Mouse (Mus musculus) embryo, embryonic 11.5 days (tissue): ENCODE data around the gene Wdr4.
A peak's percentile ranks its signal among the peaks of the same experiment; 100 is the strongest.
"Not testable (repeated sequence)": the region's sequence is repeated elsewhere in the genome, so short reads cannot be mapped to it uniquely, and the experiment has no call there.

Experiments
- DNase-seq: peaks from one replicate; pipeline ENCODE4 v3.0.0-alpha.2; 2012; ENCODE audit warnings: low read depth, low spot score

Wdr4 gene

DNA sequence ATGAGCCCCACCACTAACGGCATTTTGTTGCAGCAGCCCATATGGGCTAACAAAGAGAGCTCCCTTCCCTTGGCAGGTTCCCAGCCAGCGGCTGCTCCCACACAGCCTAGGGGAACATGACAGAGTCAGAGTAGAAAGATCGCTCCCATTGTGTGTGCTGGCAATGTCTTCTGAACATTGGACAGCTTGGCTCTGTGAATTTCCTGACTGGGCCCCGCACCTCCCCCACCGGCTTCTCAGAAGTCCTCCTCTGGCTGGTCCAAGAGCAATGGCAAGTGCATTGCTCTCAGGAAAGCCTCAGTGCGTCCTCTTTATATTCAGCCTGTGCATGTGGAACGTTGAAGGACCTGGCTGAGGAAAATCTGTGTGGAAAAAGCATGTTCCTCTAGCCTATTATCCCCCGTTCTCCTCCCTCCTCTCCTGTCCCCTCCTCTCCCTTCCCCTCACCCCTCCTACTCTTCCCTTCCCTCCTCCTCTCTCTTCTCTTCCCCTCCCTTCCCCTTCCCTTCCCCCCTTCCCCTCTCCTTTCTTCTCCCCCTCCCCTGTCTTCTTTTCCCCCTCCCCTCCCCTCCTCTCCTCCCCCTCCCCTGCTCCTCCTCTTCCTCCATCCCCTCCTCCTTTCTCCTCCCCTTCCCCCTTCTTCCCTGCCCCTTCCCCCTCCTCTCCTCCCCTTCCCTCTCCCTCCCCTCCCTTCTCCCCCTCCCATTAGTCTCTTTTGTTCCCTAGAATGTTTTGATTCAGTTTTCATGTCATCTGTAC is 16.3 kb upstream of the Wdr4 start:
- DNase-seq = no peak

DNA sequence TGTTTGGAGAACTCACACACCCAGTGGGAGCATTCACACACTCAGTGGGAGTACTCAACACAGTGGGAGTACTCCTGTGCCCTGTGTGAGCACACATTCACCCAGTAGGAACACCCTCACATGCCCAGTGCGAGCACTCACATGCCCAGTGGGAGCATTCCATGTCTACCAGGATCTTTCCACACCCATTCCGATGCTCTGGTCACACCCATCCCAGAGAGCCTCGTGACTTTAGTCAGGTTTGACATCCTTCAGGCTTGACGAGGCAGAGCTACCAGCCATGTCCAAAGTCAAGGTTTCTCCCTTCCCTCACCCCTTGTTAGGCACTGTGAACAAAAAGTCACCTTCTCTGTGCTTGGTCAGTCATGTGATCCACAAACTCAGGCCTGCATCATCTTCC is 15.6 kb upstream of the Wdr4 start:
- no peak for DNase-seq

DNA sequence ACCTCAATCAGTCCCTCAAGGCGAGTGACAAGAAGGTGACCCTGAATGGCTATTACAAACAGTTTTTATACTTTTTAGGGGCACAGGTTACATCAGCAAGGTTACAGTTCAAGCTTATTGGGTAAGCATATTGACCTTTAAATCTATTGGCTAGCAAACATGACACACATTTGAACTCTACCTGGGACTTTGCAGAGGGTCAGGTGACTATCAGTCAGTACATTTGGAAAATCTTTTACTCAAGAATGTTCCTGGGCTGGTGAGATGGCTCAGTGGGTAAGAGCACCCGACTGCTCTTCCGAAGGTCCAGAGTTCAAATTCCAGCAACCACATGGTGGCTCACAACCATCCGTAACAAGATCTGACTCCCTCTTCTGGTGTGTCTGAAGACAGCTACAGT is 12.6 kb upstream of the Wdr4 start:
- not testable (repeated sequence) for DNase-seq

DNA sequence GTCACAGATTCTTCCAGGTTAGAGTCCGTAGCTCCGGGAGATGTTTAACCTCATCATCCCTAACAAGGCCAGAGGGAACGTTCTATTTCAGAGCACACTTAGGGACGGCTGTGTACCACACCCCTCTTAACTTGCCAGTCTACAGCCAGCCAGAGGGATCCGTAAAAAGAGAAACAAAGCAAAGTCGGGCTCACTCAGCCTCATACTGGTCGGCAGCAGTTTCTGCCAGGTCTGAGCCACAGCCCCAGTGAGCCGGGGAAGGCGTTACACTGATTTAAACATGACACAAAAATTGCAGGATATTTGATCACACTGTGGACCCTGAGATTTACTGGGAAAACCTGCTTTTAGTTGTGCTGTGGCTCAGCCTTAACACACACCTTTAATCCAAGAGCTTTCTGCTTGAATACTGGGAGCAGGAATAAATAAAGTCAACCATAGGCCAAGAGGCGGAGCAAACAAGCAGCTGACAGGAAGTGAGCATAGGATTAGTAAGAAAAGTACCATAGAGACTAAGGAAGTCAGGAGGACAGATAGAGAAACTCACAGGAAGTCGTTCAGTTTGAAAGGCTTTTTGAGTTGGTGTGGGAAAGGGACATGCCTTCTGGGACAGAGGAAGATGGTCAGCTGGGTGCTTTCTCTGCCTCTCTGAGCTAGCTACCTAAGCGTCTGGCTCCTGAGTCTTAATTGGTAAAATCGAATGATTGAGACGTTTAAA is 11.8 kb upstream of the Wdr4 start:
- DNase-seq = no peak

DNA sequence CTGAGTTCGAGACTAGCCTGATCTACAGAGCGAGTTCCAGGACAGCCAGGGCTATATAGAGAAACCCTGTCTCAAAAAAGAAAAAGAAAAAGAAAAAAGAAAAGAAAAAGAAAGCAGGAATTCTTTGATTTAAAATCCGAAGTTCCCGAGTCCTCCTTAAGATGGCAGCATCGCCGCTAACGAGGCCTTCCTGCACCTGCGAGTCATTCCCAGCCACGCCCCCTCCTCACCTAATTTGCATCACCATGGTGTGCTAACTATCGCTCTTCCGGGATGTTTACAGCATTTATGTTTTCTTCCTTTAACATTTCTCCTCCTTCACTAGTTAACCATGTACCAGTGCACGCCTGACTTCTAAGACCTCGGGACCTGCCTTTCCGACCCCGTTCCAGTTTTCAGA is 9.5 kb upstream of the Wdr4 start:
- DNase-seq = no peak

DNA sequence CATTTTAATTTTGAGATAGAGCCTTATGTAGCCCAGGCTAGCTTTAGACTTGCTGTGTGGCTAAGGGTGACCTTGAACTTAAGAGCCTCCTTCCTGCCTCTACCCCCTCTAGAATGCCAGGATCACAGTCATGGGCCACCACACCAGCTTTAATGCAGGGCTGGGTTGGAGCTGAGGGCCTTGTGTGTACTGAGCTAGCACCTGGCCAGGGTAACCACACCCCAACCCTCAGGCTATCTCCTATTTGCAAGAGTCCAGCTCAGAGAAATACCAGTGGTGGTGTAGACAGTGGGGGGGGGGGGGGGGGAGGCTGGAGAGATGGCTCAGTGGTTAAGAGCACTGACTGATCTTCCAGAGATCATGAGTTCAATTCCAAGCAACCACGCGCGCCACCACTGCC is 6.0 kb upstream of the Wdr4 start:
- no peak for DNase-seq

DNA sequence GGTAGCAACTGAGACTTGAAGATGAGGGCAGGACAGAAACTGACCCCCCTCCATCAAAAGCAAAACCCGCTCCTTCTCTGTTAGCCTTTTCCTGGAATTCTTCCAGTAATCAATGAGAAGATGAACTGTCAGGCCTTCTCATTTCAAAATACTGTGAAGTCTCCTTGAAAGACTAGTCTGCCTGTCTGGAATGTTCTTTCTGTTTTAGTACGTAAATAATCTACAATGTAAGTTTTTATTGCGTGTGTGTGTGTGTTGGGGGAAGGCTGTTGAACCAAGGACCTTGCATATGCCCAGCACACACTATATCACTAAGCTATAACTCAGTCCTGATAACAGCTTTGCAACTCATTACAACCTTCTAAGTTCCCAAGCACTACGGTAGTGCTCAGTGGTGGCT is 5.3 kb upstream of the Wdr4 start:
- no peak for DNase-seq

DNA sequence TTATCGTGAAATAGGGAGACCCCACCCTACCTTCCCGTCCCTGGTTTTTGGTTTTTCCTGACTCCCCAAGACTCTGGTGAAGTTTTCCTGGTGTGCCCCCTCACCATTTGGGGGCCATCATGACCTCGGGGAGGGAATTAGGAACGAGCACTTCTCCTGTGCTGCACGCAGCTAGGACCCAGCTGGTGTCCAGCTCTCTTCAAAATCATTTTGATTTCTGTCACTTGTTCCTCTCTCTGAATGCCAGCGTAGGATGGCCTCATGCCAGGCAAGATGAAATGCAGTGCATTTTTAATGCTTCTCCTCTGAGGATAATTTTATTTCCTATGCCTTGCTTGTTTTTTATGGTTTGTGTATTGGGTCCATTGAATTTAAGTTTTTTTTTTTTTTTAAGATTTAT is 2.2 kb upstream of the Wdr4 start:
- no peak for DNase-seq

DNA sequence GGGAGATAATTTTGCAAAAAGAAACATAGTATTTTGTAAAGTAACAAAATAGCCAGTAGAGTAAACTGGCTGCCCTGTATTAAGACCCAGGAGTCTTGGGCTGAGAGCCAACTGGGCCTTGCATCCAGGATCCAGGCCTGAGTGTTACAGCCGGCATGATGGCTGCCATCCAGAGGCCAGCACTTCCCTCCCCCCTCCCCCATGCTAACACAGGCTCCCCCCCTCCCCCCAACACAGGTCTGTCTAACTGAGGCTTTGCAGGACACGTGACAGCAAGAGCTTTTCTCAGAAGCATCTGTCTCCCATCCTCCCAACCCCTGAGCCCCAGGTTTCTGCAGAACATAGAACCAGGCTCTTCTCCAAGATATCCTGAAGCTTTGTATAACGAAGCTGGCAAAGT is 1.1 kb upstream of the Wdr4 start:
- no peak for DNase-seq

DNA sequence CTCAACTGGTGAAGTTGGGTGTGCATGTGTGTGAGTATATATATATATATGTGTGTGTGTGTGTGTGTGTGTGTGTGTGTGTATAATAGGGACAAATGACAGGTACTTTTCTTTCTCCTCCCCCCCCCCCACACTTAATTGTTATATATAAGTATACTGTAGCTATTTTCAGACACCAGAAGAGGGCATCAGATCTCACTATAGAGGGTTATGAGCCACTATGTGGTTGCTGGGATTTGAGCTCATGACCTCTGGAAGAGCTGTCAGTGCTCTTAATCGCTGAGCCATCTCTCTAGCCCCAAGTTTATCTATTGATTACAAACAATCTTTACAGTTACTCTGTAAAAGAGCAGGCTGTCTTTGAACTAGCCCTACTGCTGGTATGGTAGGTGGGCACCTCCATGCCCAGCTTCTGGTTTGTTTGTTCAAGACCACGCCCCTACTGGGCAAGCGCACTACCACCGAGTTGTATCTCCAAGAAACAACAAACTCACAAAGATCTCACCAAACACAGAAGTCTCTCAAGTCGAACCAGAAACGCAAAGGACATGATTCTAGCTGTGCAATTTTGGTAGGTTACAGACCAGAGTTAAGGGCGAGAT is 335 bp downstream of the Wdr4 start:
- no peak for DNase-seq

DNA sequence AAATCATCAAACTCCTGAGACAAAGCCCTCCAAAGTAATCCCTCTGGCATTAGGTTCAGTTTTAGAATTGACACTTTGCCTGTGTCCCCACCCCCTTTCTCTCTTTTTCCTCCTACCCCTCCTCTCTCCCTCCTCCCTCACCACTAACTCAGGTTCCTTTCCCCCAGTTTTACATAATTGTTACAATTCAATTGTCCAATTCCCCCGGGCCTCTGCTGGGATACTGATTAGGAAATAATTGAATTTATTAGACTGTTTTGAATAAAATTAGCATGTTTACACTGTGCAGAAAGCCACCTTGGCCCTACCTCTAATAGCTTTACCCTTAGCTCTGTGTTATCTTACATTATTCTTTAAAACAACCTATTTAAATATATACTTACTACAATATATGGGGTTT is 5.1 kb downstream of the Wdr4 start:
- no peak for DNase-seq

DNA sequence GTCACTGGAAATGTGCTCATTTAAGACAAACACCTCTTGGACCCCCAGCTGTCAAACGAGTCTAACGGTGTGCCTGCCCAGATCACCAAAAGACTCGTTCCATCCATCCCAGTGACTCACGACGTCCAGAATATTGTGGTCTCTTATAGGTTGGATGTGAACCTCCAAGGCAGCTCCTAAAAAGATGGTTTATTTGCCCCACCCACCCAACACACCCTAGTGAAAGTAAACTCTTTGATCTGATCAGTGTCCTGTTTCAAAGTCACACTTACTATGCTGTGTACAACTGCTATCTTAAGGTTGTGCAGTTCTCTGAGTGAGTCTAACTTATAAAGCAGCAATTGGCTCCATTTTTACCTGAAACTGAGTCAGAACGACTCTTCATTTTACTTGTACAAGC is 7.2 kb downstream of the Wdr4 start:
- no peak for DNase-seq

DNA sequence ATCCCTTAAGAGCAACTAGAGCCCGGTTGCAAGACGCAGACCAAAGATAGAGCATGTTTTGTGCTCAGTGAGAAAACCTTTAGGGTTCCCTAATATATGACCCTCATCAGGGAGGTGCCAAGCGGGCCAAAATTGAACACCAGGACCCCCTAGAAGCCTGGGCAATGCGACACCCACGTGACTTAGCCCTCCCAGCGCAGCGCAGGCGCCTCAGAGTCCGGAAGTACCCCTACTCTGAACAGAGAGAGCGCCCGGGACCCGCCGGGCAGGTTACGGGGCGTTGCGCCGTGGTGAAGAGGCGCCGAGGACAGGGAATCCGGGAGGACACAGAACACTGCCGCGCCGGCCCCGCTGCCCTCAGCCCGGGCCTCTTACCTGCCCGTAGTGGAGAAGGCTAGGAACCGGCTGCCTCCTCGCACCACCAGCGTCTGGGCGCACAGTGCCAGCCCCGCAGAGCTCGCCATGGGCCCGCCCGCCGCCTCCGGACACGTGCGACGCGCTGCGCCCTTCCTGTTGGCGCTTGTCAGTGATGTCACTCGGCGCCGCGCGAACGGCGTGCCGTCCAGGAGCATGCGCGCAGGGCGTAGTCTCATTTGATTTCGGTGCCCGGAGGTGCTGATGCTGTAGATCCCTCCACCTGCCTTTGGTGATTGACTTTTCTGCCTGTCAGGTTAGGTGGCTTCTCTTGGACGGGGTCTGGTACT is 7.8 kb downstream of the Wdr4 start:
- DNase-seq = peak; percentile 85

DNA sequence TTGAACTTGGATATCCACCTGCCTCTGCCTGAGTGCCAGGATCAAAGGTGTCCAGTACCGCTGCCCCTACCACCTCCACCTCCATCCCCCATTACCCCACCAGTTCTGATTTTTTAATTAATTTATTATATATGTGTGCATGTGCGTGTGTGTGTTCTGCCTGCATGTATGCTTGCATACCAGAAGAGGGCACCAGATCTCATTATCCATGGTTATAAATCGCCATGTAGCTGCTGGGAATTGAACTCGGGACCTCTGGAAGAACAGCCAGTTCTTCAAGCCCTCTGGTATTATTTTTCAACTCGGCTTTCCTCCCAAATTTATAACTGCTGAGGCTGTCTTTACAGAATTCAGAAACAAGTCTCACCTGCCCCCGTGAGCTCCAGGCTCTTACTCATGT is 8.8 kb downstream of the Wdr4 start:
- DNase-seq = no peak

DNA sequence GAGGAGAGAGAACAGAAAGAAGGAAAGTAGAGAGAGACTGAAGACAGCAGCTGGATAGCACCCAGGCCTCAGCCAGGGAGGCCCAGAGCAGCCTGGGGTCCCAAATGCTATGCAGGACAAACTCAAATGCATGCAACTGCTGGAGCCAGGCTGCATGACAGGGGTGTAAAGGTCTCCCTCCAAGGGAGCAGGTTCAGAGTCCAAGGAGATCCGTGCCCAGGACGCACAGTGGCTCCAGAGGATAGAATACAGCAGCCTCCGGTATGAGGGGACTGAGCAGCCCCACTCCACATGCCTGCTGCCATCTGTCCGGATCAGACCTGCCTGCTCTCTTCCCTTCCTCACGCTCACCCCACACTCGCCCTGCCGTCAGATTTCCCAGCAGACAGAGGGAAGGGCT is 13.5 kb downstream of the Wdr4 start:
- no peak for DNase-seq

DNA sequence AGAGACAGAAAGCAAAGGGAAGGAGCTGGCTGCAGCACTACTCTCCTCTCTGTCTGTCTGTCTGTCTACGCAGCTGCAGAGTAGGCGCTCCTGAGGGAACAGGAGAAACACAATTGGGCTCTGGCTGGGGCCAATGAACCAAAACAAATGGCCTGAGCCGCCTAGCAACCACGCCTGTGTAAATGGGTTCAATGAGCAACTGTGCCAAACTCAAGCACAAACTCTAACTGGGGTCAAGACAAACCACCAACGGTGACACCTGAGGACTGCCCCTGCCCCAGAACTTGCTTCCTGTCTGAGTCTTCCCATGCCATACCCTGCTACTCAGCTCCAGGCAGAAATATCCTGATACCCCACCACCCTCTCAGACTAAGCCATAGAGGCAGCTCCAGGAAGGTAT is 14.8 kb downstream of the Wdr4 start:
- no peak for DNase-seq

DNA sequence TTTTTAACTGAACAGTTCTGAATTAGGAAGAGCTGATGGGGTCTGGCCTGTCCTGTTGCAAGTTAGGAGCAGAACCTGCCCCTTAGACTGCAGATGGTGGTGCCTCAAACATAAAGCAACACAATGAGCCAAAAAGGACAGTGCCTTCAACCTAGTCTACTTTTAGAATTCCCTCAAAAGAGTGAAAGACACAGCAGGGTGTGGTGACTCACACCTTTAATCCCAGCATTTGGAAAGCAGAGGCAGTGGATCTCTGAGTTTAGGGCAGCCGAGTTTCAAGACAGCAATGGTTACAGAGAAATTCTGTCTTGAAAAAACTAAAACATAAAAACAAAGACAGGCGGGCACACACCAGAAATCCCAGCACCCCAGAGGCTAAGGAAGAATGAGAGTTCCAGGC is 15.8 kb downstream of the Wdr4 start:
- DNase-seq = no peak

DNA sequence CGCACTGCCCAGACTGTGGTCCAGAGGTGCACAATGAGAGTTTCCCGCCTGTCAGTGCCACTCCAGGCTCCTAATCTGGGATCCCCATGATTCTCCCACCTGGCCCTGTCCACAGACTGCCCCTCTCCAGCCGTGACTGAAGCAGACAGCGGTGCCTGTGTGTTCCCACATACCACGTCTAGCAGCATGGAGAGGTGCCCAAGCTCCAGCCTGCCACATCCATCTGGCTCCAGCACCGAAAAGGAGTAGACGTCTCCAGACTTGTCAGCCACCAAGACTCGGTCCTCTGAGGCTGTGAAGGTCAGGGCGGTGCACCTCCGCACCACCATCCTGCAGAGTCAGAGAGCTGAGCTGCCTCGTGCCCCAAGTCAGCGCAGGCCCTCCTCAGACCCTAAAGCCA is 16.4 kb downstream of the Wdr4 start:
- DNase-seq = no peak

DNA sequence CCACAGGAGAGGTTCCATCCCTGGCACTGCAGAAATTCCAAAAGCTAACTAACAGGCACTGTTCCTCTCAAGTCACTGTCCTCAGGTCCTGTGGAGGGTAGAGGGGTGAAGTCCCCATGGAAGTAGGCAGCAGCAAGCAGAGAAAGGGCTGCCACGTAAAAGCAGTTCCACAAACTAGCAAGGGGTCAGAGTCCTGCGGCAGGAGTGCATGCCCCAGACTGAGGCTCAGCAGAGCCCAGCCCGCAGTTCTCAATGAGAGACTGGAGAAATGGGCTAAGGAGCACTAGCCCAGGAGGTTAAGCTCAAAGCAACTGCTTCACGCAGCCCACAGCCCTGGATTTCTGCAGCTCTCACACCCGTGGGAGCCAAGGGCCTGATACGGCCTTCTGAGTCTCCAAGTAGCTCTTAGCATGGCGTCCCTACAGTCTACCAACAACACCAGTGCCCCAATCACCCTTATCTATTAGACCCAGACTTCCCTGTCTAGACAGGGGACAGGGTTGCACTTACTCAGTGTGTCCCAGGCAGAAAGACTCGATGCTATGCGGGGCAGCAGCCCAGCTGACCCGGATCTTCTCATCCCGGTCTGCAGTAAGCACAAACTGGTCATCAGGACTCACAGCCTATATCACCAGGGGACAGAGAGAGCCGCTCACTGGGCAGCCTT is 17.4 kb downstream of the Wdr4 start:
- no peak for DNase-seq

DNA sequence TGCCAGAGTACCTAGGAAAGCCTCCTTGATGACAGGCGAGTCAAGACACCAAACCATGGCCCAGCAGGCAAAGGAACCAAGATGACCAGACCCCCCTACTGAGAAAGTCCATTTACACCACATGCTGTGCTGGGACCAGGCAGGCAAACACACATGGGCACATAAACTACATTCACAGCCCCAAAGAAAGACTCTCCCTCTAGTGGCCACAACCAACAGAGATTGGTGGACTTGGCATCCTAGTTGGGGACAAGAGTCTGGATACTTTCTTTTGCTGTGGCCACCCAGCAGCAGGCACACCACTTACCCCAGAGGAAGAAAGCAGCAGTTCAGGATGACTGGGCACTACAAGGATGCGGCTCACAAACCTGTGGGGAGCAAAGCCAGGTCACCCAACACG is 18.9 kb downstream of the Wdr4 start:
- DNase-seq = no peak

DNA sequence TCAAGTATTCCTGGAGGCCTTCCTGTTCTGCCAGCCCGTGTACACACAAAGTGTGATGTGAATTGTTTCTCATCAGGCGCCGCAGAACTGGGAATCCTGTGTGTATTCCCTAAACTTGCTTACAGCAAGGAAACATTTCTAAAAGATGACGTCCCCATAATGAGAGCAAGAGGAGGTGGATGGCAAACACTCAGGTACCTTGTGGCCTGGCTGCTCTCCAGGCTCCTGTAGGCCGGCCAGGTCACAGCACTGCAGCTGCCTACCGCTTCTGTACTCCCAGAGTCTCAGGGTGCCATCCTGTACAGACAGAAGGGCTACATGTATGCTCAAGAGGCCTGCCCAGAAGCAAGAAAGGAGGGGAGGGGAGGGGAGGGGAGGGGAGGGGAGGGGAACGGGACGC is 19.4 kb downstream of the Wdr4 start:
- DNase-seq = no peak

DNA sequence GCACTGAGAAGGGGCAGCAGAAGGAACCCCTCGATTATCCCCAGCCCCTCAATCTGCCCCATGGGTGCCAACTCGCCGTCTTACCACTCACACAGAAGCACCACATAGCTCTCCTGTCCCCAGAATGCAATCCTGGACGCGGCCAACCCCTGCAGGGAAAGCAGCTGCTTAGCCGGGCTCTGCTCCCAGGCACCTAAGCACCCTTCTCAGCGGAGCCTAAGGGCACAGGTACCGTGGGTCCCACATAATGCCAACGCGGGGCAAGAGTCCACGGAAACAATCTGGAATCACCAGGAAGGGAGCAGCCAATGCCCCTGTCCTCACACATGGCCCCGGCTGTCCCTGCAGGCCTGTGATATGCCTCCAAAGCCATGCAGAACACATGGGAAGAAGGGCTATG is 20.1 kb downstream of the Wdr4 start:
- no peak for DNase-seq
